Mouse (Mus musculus) kidney, postnatal 14 days (tissue): ENCODE data around the gene Fis1.

Experiments
- DNase-seq: peaks from one replicate; pipeline ENCODE4 v3.0.0; 2022; ENCODE audit warnings: mixed read lengths

Fis1 gene

DNA sequence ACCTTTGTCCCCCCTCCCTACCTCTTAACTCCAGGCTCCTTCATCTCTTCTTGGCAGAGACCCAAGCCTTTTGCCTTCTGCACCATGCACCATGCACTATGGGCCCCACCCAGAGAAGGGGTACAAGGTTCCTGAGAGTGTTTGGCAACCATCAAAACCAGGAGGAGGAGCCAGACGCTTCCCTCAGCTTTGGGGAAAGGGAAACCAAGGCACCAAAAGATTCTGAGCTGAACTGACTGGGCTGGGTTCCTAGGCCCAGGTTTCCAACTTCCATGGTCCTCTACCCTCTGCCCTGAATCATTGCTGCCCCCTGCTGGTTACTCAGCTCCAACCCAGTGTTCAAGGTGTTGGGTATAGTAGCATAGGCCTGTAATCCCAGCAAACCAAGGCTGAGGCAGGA, 17.6 kb downstream of the Fis1 start:
- DNase-seq, result peak; percentile 82

DNA sequence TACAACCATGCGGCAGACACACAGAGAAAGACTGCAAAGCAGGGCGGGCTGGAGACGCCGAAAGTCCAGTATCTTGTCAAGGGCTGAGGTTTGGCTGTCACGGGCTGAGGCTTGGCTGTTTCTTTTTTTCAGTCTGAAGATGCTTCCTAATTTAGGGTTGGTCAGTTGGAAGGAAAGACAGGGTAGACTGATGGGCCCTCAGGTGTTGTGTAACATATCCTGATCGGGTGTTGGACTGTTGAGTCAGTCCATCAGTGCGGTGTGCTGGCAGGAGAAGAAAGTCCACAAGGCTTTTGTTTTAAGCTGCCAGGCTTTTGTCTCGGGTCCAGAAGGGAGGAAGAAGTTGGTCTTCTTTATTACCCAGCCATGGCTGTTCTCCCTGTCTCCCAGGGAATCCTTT, 20.6 kb downstream of the Fis1 start:
- DNase-seq, result no peak

DNA sequence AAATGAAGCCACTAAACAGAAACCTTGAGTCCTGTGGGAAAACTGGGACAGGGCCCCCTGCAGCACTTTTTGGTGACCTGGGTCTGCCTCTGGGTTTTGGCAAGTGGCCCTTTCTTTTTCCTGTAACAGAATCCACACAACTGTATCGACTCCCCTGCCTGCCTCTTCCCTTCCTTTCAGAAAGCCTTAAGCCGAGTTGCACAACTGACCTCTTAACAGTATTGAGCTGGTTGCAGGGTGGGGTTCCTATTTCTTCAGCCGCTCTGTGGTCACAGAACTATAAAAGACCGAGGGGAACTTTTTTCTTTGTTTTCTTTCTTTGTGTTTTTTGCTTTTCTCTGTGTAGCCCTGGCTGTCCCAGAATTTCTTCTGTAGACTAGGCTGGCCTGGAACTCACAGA, 24.7 kb downstream of the Fis1 start:
- no peak for DNase-seq

DNA sequence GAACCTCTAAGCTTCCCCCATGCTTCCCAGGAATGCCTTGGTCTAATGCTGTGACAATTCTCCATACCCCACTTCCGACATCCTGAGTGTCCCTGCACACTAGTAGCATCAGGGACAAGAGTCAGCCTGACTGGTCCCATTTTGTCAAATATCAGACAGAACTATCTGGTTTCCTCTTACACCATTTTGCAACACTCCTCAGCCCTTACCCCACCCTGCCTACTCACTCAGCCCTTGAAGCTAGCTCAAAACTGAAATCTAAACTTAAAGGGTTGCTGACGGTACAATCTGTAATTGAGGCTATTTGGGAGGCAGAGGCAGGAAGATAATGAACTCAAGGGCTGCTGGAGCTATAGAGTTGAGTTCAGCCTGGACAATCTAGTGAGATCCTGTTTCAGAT, 26.7 kb downstream of the Fis1 start:
- no peak for DNase-seq

DNA sequence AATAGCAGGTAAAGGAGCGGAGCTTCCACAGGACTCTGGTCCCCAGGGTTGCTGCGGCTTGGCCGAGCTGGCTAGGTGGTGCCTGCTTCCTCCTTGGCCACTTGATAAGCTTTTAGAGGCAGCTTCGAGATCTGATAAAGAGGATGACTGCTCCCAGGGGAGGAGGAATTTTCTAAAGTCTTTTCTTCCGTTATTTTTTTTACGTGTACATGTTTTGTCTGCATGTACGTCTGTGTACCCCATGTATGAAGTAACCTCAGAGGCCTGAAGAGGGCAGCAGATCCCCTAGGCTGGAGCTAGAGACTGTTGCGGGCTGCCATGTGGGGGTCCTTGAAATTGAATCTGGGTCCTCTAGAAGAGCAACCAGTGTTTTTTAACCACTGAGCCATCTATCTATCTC, 27.9 kb downstream of the Fis1 start:
- no peak for DNase-seq

DNA sequence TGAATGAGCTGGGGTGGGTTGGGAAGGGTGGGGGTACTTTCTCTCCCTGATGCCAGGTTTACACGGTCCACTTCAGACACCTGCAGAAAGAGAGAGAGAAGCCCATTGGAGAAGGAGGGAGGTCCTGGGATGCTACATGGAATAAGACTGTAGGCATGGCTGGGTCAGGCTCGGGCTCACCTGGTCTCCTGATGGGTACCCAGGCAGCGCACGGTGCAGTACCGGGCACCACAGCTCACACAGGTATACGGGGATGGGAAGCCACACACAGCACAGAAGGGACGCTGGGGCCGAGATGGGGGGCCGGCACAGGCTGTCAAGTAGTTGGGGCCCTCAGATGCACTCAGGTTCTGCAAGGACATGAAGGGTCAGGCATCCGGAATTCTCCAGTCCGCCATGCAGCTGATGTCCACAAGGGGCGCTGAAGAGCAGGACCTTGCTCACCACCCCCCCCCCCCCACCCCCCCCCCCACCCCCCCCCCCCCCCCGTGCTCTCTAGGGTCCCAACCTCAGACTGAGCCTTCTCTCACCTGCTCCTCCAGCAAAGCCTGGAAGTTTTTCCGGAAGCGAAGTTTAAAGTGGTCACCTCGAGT, 29.4 kb downstream of the Fis1 start:
- DNase-seq, result peak; percentile 55

DNA sequence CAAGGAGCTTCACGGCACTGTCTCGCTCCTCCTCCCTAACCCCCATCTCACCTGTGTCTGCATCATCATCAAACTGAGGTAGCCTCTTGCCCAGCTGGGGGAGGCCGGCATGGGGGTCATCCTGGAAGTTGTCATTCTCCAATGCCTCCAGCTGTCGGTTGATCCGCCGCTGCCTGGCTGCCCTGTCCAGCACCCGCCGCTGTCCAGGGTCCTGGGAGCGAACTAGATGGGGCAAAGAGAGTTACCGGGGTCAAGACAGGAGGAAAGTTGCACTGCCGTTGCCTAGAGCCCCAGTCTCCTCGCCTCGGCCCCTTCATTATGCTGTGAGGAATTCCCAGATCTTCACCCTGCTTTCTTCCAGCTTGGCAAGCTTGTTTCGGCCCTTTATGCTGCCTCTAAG, 31.8 kb downstream of the Fis1 start:
- no peak for DNase-seq

DNA sequence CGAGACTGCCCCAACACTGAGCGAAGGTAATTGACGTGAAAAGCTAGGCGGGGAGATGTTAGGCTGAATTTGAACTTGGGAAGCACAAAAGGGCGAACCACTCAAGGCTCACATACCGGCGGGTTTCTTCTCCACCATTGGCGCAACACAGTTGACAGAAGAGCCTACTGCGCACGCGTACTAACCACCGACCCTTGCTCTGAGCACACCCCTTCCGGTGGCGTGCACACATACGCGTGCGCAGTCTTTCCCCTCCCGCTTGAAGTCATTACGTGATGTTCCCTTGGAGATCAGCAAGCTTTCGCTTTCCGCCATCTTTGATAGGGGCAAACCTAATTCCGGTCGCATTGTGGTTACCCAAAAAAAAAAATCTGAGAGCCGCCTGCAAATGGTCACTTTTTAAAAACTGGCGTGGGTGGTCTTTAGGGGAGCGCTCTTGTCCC, 33.6 kb downstream of the Fis1 start, which contains the start of gene Plod3:
TSS of gene Plod3 (plus strand) at position 325 of the 443 bp plus-strand sequence.
- DNase-seq, result peak; percentile 98

DNA sequence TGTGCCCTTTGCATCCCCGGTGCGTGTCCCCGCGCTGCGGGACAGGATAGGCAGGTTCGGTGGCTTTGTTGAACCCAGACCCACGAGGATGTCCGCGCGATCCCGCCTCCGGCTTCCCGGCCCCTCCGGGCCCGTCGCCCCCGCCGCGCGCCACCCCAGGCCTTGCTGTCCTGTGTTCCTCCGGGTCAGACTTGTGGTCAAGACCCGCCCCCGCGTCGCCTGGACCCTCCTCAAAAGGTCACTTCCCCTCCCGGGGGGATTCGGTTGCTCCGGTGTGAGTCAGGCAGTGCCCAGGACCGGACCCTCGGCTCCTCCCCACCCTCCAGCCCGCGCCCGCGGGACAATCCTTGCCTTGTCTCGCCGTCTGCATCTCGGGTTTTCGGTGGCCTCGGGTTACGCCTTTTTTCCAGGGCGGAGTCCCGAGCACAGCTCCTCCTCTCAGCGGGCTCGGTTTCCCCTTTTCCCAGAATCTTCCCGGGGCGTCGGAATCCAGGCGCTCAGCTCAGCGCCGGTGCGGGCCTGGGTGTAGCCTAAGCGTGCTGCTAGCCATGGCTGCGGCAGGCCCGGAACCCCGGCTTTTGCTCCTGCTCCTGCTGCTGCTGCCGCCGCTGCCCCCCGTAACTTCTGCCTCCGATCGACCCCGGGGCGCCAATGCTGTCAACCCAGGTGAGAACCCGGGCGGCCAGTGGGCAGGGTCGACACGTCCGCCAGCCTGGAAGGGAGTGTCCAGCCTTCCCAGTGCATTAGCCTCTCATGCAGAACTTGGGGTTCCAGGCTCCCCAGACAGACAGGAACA, 34.3 kb downstream of the Fis1 start:
- DNase-seq, result peak; percentile 88

DNA sequence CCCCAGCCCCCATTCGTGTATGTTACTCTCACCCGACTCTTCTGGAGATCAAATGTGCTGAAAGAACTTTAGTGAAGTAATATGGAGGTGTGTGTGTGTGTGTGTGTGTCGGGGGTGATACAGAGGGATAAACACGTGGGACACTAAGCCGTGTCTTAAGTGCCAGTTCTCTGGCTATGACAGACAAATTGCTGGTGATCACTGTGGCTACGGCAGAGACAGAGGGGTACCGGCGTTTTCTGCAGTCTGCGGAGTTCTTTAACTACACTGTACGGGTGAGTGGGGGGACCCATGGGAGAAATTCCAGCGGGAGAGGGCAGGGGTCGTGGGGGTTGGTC, 34.8 kb downstream of the Fis1 start, which contains the start of gene Znhit1:
TSS of gene Znhit1 (minus strand) at position 88 of the 338 bp plus-strand sequence.
- DNase-seq, result no peak

DNA sequence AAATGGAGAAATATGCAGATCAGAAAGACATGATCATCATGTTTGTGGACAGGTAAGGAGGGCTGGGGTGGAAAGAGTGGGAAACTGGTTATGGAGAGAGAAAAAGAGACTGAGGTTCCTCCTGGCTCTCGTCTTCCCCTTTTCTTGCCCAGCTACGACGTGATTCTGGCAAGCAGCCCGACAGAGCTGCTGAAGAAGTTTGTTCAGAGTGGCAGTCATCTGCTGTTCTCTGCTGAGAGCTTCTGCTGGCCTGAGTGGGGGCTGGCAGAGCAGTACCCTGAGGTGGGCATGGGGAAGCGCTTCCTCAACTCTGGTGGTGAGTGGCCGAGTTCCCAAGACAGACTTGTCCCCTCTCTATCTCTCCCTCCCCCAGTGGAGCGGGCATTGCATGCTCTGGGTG, 35.3 kb downstream of the Fis1 start:
- no peak for DNase-seq

DNA sequence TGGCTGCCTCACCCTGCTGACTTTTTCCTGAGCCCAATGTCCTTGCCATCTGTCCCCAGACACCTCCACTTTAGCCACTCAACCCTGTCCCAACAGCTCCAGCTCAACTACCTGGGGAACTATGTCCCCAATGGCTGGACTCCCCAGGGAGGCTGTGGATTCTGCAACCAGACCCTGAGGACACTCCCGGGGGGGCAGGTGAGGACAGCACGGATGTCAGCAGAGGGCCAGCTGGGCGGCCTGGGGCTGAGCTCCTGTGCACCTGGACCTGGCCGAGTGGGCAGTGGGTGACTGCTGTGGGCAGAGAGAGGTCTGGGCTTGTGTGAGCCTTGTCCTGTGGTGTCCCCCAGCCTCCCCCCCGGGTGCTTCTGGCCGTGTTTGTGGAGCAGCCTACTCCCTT, 36.7 kb downstream of the Fis1 start:
- DNase-seq, result no peak

DNA sequence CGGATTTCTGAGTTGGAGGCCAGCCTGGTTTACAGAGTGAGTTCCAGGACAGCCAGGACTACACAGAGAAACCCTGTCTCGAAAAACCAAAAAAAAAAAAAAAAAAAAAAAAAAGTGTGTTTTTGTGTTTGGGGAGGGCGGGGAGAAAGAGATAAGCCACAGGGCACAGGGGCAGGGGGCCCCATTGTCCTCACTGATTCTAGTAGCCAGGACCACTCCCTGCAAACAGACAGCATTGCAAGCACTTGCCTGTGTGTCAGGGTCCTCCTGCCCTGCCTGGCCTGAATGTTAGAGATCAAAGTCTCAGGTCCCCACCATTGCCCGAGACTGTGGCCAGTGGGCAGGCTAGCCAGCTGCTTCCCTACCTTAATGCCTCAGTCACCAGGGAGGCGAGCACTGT, 46.4 kb downstream of the Fis1 start:
- DNase-seq, result no peak

DNA sequence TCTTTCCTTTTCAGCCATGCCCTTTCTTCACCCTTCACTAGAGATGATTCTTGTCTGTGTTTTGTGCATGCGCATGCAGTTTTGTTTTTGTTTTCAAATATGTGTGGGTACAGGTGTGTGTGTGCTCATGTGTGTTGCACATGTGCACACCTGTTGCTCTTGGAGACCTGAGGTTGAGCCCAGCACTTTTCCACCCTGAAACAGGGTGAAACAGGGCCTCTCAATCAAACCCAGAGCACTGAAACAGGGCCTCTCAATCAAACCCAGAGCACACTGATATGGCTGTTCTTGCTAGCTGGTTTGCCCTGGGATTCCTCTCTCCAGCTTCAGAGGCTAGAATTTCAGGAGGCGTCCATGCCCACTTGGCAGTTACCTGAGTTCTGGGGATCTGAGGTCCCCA, 47.5 kb downstream of the Fis1 start:
- no peak for DNase-seq

DNA sequence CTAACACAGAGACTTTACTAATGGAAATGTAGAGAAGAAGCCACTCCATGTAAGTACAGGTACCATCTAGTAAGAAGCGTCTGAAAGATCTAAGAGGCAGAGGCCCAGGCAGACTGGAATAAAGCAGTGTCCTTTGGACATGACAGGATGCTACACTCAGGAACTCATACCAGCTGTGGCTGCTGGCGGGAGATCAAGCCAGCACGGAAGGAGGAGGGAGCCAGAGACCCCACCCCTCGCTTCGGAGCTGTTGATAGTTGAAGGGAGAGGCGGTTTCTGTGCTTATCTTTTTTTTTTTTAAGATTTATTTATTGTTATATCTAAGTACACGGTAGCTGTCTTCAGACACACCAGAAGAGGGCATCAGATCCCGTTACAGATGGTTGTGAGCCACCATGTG, 54.2 kb downstream of the Fis1 start:
- peak; percentile 45 for DNase-seq

DNA sequence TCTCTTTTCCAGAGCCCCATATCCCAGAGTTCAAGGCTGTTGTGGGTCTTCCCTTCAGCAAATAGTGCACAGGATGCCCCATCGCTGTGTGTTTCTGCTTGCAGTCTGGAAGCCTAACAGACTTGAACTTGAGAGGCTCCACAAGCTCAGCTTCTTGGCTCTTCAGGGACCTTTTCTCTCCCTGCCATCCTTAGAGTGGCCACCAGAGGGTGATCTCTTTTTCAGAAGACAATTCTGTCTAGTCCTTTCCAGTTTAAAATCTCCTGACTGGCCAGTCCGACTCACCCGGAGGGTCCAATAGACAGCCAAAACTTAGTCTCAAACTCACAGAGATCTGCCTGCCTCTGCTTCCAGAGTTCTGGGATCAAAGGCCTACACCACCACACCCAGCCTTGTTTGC, 56.9 kb downstream of the Fis1 start:
- DNase-seq, result peak; percentile 65

DNA sequence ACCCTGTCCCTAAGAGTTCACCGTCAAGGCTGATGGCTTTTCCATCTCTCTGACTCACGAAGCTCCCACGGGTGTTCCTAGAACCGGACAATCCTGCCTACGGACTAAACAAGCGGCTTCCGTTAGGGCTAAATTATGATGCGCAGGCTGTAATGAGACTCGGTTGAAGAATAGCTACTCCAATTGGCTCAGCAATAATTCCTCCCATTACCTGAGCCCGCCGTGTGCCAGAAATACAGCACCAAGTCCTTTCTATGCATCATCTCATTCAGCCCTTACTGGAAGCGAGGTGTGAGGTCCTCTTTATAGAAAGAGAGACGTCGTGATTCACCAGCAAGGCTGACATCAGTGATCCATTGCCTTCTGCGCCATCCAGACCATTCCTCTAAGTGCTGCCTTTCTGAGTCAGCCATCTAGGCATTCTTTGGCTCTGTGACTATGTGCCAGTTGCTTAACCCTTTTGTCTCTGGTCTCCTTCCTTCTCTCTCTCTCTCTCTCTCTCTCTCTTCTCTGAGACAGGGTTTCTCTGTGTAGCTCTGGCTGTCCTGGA, 59.4 kb downstream of the Fis1 start:
- DNase-seq, result no peak
